In genomic region chr2:25106045-25106444, GRCm38 (mm10) we compare ENCODE assay signal across 16 mouse cellular contexts. TPM values are rescaled to one million over a fixed set of nuclear protein-coding genes. Genes with fewer than 3 reads are reported as not detected.
DNase-seq lines count a peak whose midpoint lies in the region; ATAC-seq lines count a peak whose summit lies in the region.
"Had no signal": no experiment of that assay in that cellular context is flagged by ENCODE, and none has a peak within 500 bp of the region (broad histone marks: within the 10 kb centered on the region; RNA-seq: fewer than 3 reads in every experiment).

No protein-coding gene starts in this region.

- H3K36me3 ChIP-seq in hindbrain, embryonic 10.5 days, result no peaks in the 10 kb centered on the region
- H3K36me3 ChIP-seq in hindbrain, embryonic 14.5 days (replicated peaks; ENCODE audit: control insufficient read depth, insufficient read depth), result no peaks in the 10 kb centered on the region
- no peaks in the 10 kb centered on the region for H3K36me3 ChIP-seq in heart, embryonic 11.5 days (ENCODE audit: control insufficient read depth, insufficient read depth, low read length)
- no peaks in the 10 kb centered on the region for H3K36me3 ChIP-seq in liver, embryonic 11.5 days (ENCODE audit: control insufficient read depth, insufficient read depth, low read length)
- H3K36me3 ChIP-seq: hindbrain, embryonic 15.5 days; stomach, embryonic 15.5 days had no signal

- H3K9me3 ChIP-seq in hindbrain, embryonic 10.5 days, result no peaks in the 10 kb centered on the region
- no peaks in the 10 kb centered on the region for H3K9me3 ChIP-seq in hindbrain, embryonic 14.5 days (ENCODE audit: control insufficient read depth, low read length)
- no peaks in the 10 kb centered on the region for H3K9me3 ChIP-seq in heart, embryonic 11.5 days (replicated peaks; ENCODE audit: control insufficient read depth, low read length)
- H3K9me3 ChIP-seq in liver, embryonic 11.5 days (ENCODE audit: control insufficient read depth, low read length), result no peaks in the 10 kb centered on the region
- H3K9me3 ChIP-seq: hindbrain, embryonic 15.5 days; stomach, embryonic 15.5 days had no signal

- no peak overlapping the region for H3K4me2 ChIP-seq in hindbrain, embryonic 14.5 days (replicated peaks)
- H3K4me2 ChIP-seq in heart, embryonic 11.5 days, result no peak overlapping the region
- no peak overlapping the region for H3K4me2 ChIP-seq in liver, embryonic 11.5 days
- H3K4me2 ChIP-seq: hindbrain, embryonic 15.5 days; stomach, embryonic 15.5 days had no signal

- H3K4me1 ChIP-seq in hindbrain, embryonic 10.5 days (replicated peaks), result peaks cover 19% of the 10 kb centered on the region
- H3K4me1 ChIP-seq in hindbrain, embryonic 14.5 days (replicated peaks; ENCODE audit: control insufficient read depth, insufficient read depth, low read length), result no peaks in the 10 kb centered on the region
- H3K4me1 ChIP-seq in heart, embryonic 11.5 days (ENCODE audit: control insufficient read depth, insufficient read depth, low read length), result 0 out of 2 replicates have a peak, but pooled peaks cover 5% of the 10 kb centered on the region
- peaks cover 28% of the 10 kb centered on the region for H3K4me1 ChIP-seq in liver, embryonic 11.5 days (replicated peaks; ENCODE audit: control insufficient read depth, insufficient read depth, low read length)
- H3K4me1 ChIP-seq: hindbrain, embryonic 15.5 days; stomach, embryonic 15.5 days had no signal

- H3K27me3 ChIP-seq in hindbrain, embryonic 10.5 days (ENCODE audit: insufficient read depth, poor library complexity, severe bottlenecking), result no peaks in the 10 kb centered on the region
- H3K27me3 ChIP-seq in hindbrain, embryonic 14.5 days (ENCODE audit: control insufficient read depth, insufficient read depth, low read length), result no peaks in the 10 kb centered on the region
- H3K27me3 ChIP-seq in heart, embryonic 11.5 days (ENCODE audit: control insufficient read depth, insufficient read depth, low read length), result no peaks in the 10 kb centered on the region
- H3K27me3 ChIP-seq in liver, embryonic 11.5 days (replicated peaks; ENCODE audit: control insufficient read depth, insufficient read depth, low read length), result no peaks in the 10 kb centered on the region
- H3K27me3 ChIP-seq: hindbrain, embryonic 15.5 days; stomach, embryonic 15.5 days had no signal

- no peak for ATAC-seq in hindbrain, embryonic 14.5 days (ENCODE audit: low FRiP score)
- ATAC-seq in heart, embryonic 11.5 days (replicated peaks; ENCODE audit: insufficient number of reproducible peaks, low FRiP score, low TSS enrichment), result no peak
- peak; percentile 61 for ATAC-seq in liver, embryonic 11.5 days (replicated peaks; ENCODE audit: low FRiP score)

- no peak overlapping the region for H3K4me3 ChIP-seq in hindbrain, embryonic 10.5 days
- H3K4me3 ChIP-seq in hindbrain, embryonic 14.5 days (replicated peaks; ENCODE audit: low read length), result no peak overlapping the region
- no peak overlapping the region for H3K4me3 ChIP-seq in heart, embryonic 11.5 days (ENCODE audit: low read depth, low read length)
- no peak overlapping the region for H3K4me3 ChIP-seq in liver, embryonic 11.5 days (ENCODE audit: low read depth, low read length)
- H3K4me3 ChIP-seq: hindbrain, embryonic 15.5 days; myocyte; stomach, embryonic 15.5 days had no signal

- no peak overlapping the region for H3K9ac ChIP-seq in hindbrain, embryonic 14.5 days
- H3K9ac ChIP-seq in heart, embryonic 11.5 days (ENCODE audit: low read depth, low read length), result no peak overlapping the region
- no peak overlapping the region for H3K9ac ChIP-seq in liver, embryonic 11.5 days (ENCODE audit: low read depth, low read length)
- H3K9ac ChIP-seq: hindbrain, embryonic 15.5 days; stomach, embryonic 15.5 days had no signal

- no peak for DNase-seq in hindbrain, embryonic 10.5 days (ENCODE audit: low spot score)
- DNase-seq in hindbrain, embryonic 14.5 days (ENCODE audit: low spot score), result no peak
- no peak for DNase-seq in liver, embryonic 11.5 days (ENCODE audit: low spot score)
- DNase-seq in lung, postnatal 25 days (ENCODE audit: low spot score), result peak; percentile 49
- DNase-seq in adipocyte (ENCODE audit: low spot score), result no peak
- no peak for DNase-seq in ovary, postnatal 10 days (ENCODE audit: low spot score)
- DNase-seq: cerebellum, postnatal 10 days; layer of hippocampus, adult 9-11 months; left cerebral cortex, postnatal 4 days; right cerebral cortex, postnatal 4 days; thymus, postnatal 25 days had no signal

- WGBS in hindbrain, embryonic 10.5 days, result 86% methylated on average over 3 of the region's 3 CpGs
- 95% methylated on average over 3 of the region's 3 CpGs for WGBS in hindbrain, embryonic 14.5 days
- 61% methylated on average over 3 of the region's 3 CpGs for WGBS in heart, embryonic 11.5 days (ENCODE audit: insufficient replicate concordance)
- WGBS in liver, embryonic 11.5 days, result 30% methylated on average over 3 of the region's 3 CpGs

- H3K27ac ChIP-seq in hindbrain, embryonic 10.5 days, result peak overlapping the region; percentile 40; the same call in 1 of the 2 replicates
- H3K27ac ChIP-seq in hindbrain, embryonic 14.5 days, result no peak overlapping the region
- H3K27ac ChIP-seq in heart, embryonic 11.5 days (ENCODE audit: low read depth, low read length), result peak overlapping the region; percentile 50; the same call in 1 of the 2 replicates
- H3K27ac ChIP-seq in liver, embryonic 11.5 days (ENCODE audit: low read depth, low read length), result peak overlapping the region; percentile 63
- H3K27ac ChIP-seq: hindbrain, embryonic 15.5 days; stomach, embryonic 15.5 days had no signal

RNA-seq across cellular contexts. Expression of gene Noxa1, which starts 11.1 kb away (rescaled TPM):
- 0.22 and 0.38 TPM in 2 replicates for polyA plus RNA-seq in hindbrain, embryonic 10.5 days (2016; fragmentation: Nextera tagmentation; extraction: Ambion mirVana)
- not detected in 2 replicates for polyA plus RNA-seq in hindbrain, embryonic 14.5 days (2014; fragmentation: Nextera tagmentation; extraction: Ambion mirVana)
- 0.10 TPM in 1 of 2 replicates, not detected in the other for polyA plus RNA-seq in heart, embryonic 11.5 days (2014; fragmentation: Nextera tagmentation; extraction: Ambion mirVana)
- polyA plus RNA-seq in liver, embryonic 11.5 days (2014; fragmentation: Nextera tagmentation; extraction: Ambion mirVana), result 0.69 and 1.0 TPM in 2 replicates
- polyA plus RNA-seq: embryonic facial prominence, embryonic 11.5 days; hindbrain, embryonic 15.5 days; myocyte had no signal

RNA-seq across cellular contexts. Expression of gene Entpd8, which starts 25.9 kb away (rescaled TPM):
- polyA plus RNA-seq in hindbrain, embryonic 10.5 days (2016; fragmentation: Nextera tagmentation; extraction: Ambion mirVana), result not detected in 2 replicates
- 0.21 TPM in 1 of 2 replicates, not detected in the other for polyA plus RNA-seq in hindbrain, embryonic 14.5 days (2014; fragmentation: Nextera tagmentation; extraction: Ambion mirVana)
- not detected in 2 replicates for polyA plus RNA-seq in heart, embryonic 11.5 days (2014; fragmentation: Nextera tagmentation; extraction: Ambion mirVana)
- polyA plus RNA-seq in liver, embryonic 11.5 days (2014; fragmentation: Nextera tagmentation; extraction: Ambion mirVana), result 0.90 and 1.7 TPM in 2 replicates
- polyA plus RNA-seq: embryonic facial prominence, embryonic 11.5 days; myocyte had no signal

RNA-seq across cellular contexts. Expression of gene Nsmf, which starts 51.9 kb away (rescaled TPM):
- polyA plus RNA-seq in hindbrain, embryonic 10.5 days (2016; fragmentation: Nextera tagmentation; extraction: Ambion mirVana), result 72.2 and 89.0 TPM in 2 replicates
- polyA plus RNA-seq in hindbrain, embryonic 14.5 days (2014; fragmentation: Nextera tagmentation; extraction: Ambion mirVana), result 117 and 126 TPM in 2 replicates
- 32.9 and 37.7 TPM in 2 replicates for polyA plus RNA-seq in heart, embryonic 11.5 days (2014; fragmentation: Nextera tagmentation; extraction: Ambion mirVana)
- polyA plus RNA-seq in liver, embryonic 11.5 days (2014; fragmentation: Nextera tagmentation; extraction: Ambion mirVana), result 29.0 and 32.6 TPM in 2 replicates
